ENCODE assay signal across 35 mouse cellular contexts in genomic region chr8:70613763-70614162, GRCm38 (mm10). TPM values are rescaled to one million over a fixed set of nuclear protein-coding genes. Genes with fewer than 3 reads are reported as not detected.
DNase-seq lines count a peak whose midpoint lies in the region; ATAC-seq and TF ChIP-seq lines count a peak whose summit lies in the region.
"Had no signal": no experiment of that assay in that cellular context is flagged by ENCODE, and none has a peak within 500 bp of the region (broad histone marks: within the 10 kb centered on the region; RNA-seq: fewer than 3 reads in every experiment).

No protein-coding gene starts in this region.

- H3K9me3 ChIP-seq in intestine, embryonic 16.5 days (ENCODE audit: control insufficient read depth, low read length): no peaks in the 10 kb centered on the region
- H3K9me3 ChIP-seq in intestine, postnatal 0 days (ENCODE audit: control insufficient read depth): no peaks in the 10 kb centered on the region
- H3K9me3 ChIP-seq in lung, embryonic 14.5 days (ENCODE audit: low read depth, low read length): no peaks in the 10 kb centered on the region
- H3K9me3 ChIP-seq in stomach, embryonic 16.5 days (replicated peaks; ENCODE audit: control insufficient read depth, low read length): no peaks in the 10 kb centered on the region
- H3K9me3 ChIP-seq: forebrain, embryonic 15.5 days; heart, embryonic 13.5 days; hindbrain, embryonic 10.5 days; hindbrain, embryonic 15.5 days; limb, embryonic 13.5 days; liver, embryonic 15.5 days; lung, embryonic 15.5 days; megakaryocyte, embryonic 14.5 days; midbrain, embryonic 12.5 days; neural tube, embryonic 13.5 days had no signal

- ATAC-seq in intestine, embryonic 16.5 days: no peak
- ATAC-seq in intestine, postnatal 0 days: no peak
- ATAC-seq in lung, embryonic 14.5 days (ENCODE audit: insufficient read depth): no peak
- no peak for ATAC-seq in stomach, embryonic 16.5 days (ENCODE audit: insufficient read depth, low FRiP score)
- ATAC-seq: forebrain, embryonic 15.5 days; inflammation-experienced regulatory T-cells, adult 6 months had no signal

- no peak for TF ChIP-seq POLR2A in cerebellum, adult 2 months (IDR thresholded peaks at IDR 0.05; ENCODE audit: borderline replicate concordance, insufficient read depth, low read length)

- no peaks in the 10 kb centered on the region for H3K27me3 ChIP-seq in cerebellum, adult 2 months (ENCODE audit: control insufficient read depth, insufficient read depth, low read length)
- H3K27me3 ChIP-seq in intestine, embryonic 16.5 days (replicated peaks; ENCODE audit: control insufficient read depth, insufficient read depth, low read length): no peaks in the 10 kb centered on the region
- H3K27me3 ChIP-seq in intestine, postnatal 0 days (replicated peaks; ENCODE audit: control insufficient read depth, insufficient read depth, low read length): no peaks in the 10 kb centered on the region
- H3K27me3 ChIP-seq in lung, embryonic 14.5 days (ENCODE audit: insufficient read depth, low read length): no peaks in the 10 kb centered on the region
- no peaks in the 10 kb centered on the region for H3K27me3 ChIP-seq in stomach, embryonic 16.5 days (ENCODE audit: control insufficient read depth, insufficient read depth, low read length)
- H3K27me3 ChIP-seq: CH12.LX; heart, embryonic 13.5 days; hindbrain, embryonic 15.5 days; limb, embryonic 13.5 days; lung, embryonic 15.5 days; megakaryocyte, embryonic 14.5 days; neural tube, embryonic 13.5 days had no signal

- no peaks in the 10 kb centered on the region for H3K36me3 ChIP-seq in intestine, embryonic 16.5 days (ENCODE audit: control insufficient read depth, insufficient read depth, low read length)
- no peaks in the 10 kb centered on the region for H3K36me3 ChIP-seq in intestine, postnatal 0 days (ENCODE audit: control insufficient read depth, insufficient read depth)
- no peaks in the 10 kb centered on the region for H3K36me3 ChIP-seq in lung, embryonic 14.5 days (ENCODE audit: insufficient read depth)
- H3K36me3 ChIP-seq in stomach, embryonic 16.5 days (ENCODE audit: control insufficient read depth, insufficient read depth, low read length): no peaks in the 10 kb centered on the region
- H3K36me3 ChIP-seq: forebrain, embryonic 15.5 days; G1E; heart, embryonic 13.5 days; hindbrain, embryonic 10.5 days; hindbrain, embryonic 15.5 days; limb, embryonic 13.5 days; liver, embryonic 15.5 days; lung, embryonic 15.5 days; midbrain, embryonic 12.5 days; neural tube, embryonic 13.5 days had no signal

- H3K4me2 ChIP-seq in intestine, embryonic 16.5 days (ENCODE audit: low read depth, low read length): no peak overlapping the region
- no peak overlapping the region for H3K4me2 ChIP-seq in intestine, postnatal 0 days (replicated peaks; ENCODE audit: low read depth)
- no peak overlapping the region for H3K4me2 ChIP-seq in lung, embryonic 14.5 days
- H3K4me2 ChIP-seq in stomach, embryonic 16.5 days (ENCODE audit: low read depth, low read length): no peak overlapping the region
- H3K4me2 ChIP-seq: forebrain, embryonic 15.5 days; heart, embryonic 13.5 days; hindbrain, embryonic 15.5 days; limb, embryonic 13.5 days; liver, embryonic 15.5 days; lung, embryonic 15.5 days; midbrain, embryonic 12.5 days; neural tube, embryonic 13.5 days had no signal

- peaks cover 4% of the 10 kb centered on the region for H3K4me1 ChIP-seq in cerebellum, adult 2 months (ENCODE audit: control insufficient read depth, insufficient read depth, low read length)
- H3K4me1 ChIP-seq in intestine, embryonic 16.5 days (ENCODE audit: control insufficient read depth, insufficient read depth, low read length): peaks cover 24% of the 10 kb centered on the region
- 0 out of 2 replicates have a peak, but pooled peaks cover 9% of the 10 kb centered on the region for H3K4me1 ChIP-seq in intestine, postnatal 0 days (replicated peaks; ENCODE audit: control insufficient read depth, insufficient read depth, low read length)
- peaks cover 10% of the 10 kb centered on the region; the same call in 1 of the 2 replicates for H3K4me1 ChIP-seq in lung, embryonic 14.5 days (ENCODE audit: insufficient read depth)
- H3K4me1 ChIP-seq in stomach, embryonic 16.5 days (ENCODE audit: control insufficient read depth, insufficient read depth, low read length): peaks cover 24% of the 10 kb centered on the region

- peak; percentile 18 for DNase-seq in cerebellum, adult 11-12 months
- DNase-seq in cerebellum, adult 2 months: no peak
- peak; percentile 44 for DNase-seq in lung, embryonic 14.5 days
- no peak for DNase-seq in lung, postnatal 36 days
- no peak for DNase-seq in heart, adult 8-10 months (ENCODE audit: low spot score)
- DNase-seq: adrenal gland, adult 8-10 months; cerebellum, adult 11 months; cerebellum, postnatal 25 days; gastrocnemius, postnatal 36 days; heart, postnatal 10 days; kidney, postnatal 36 days; thymus, adult 2 months had no signal

- H3K4me3 ChIP-seq in cerebellum, adult 2 months (replicated peaks; ENCODE audit: insufficient read depth, low read depth, low read length): no peak overlapping the region
- H3K4me3 ChIP-seq in intestine, embryonic 16.5 days (ENCODE audit: low read length): no peak overlapping the region
- no peak overlapping the region for H3K4me3 ChIP-seq in intestine, postnatal 0 days (ENCODE audit: low read depth, low read length)
- H3K4me3 ChIP-seq in lung, embryonic 14.5 days (ENCODE audit: low read depth, low read length): no peak overlapping the region
- H3K4me3 ChIP-seq in stomach, embryonic 16.5 days (replicated peaks; ENCODE audit: low read length): no peak overlapping the region
- H3K4me3 ChIP-seq: forebrain, embryonic 15.5 days; heart, adult 2 months; heart, embryonic 13.5 days; hindbrain, embryonic 10.5 days; hindbrain, embryonic 15.5 days; limb, embryonic 13.5 days; liver, embryonic 15.5 days; lung, embryonic 15.5 days; midbrain, embryonic 12.5 days; myocyte; neural tube, embryonic 13.5 days had no signal

- no peak for TF ChIP-seq CTCF in cerebellum, adult 2 months (IDR thresholded peaks at IDR 0.05; ENCODE audit: borderline replicate concordance, insufficient read depth, low read depth, low read length)
- TF ChIP-seq CTCF in intestine, postnatal 0 days (IDR thresholded peaks at IDR 0.05; ENCODE audit: low read depth): no peak
- no peak for TF ChIP-seq CTCF in lung, embryonic 14.5 days (IDR thresholded peaks at IDR 0.05; ENCODE audit: low read depth)

- 6% methylated on average over 1 of the region's 1 CpGs for WGBS in cerebellum, adult 2 months
- 17% methylated on average over 1 of the region's 1 CpGs for WGBS in intestine, embryonic 16.5 days
- WGBS in intestine, postnatal 0 days: 8% methylated on average over 1 of the region's 1 CpGs
- WGBS in lung, embryonic 14.5 days: 6% methylated on average over 1 of the region's 1 CpGs
- WGBS in stomach, embryonic 16.5 days: 8% methylated on average over 1 of the region's 1 CpGs

- H3K9ac ChIP-seq in intestine, embryonic 16.5 days (ENCODE audit: low read depth, low read length): 0 out of 2 replicates have a peak overlapping the region, but pooled peaks have one; percentile 11
- no peak overlapping the region for H3K9ac ChIP-seq in intestine, postnatal 0 days (ENCODE audit: low read depth, low read length)
- no peak overlapping the region for H3K9ac ChIP-seq in lung, embryonic 14.5 days
- no peak overlapping the region; the same call in 1 of the 2 replicates for H3K9ac ChIP-seq in stomach, embryonic 16.5 days (ENCODE audit: low read length)
- H3K9ac ChIP-seq: forebrain, embryonic 15.5 days; heart, embryonic 13.5 days; hindbrain, embryonic 15.5 days; limb, embryonic 13.5 days; liver, embryonic 15.5 days; lung, embryonic 15.5 days; midbrain, embryonic 12.5 days; neural tube, embryonic 13.5 days had no signal

- H3K27ac ChIP-seq in cerebellum, adult 2 months (ENCODE audit: insufficient read depth, low read length): no peak overlapping the region
- H3K27ac ChIP-seq in intestine, embryonic 16.5 days (ENCODE audit: low read length): no peak overlapping the region
- H3K27ac ChIP-seq in intestine, postnatal 0 days (ENCODE audit: low read depth, low read length): no peak overlapping the region
- no peak overlapping the region; the same call in 1 of the 2 replicates for H3K27ac ChIP-seq in lung, embryonic 14.5 days (ENCODE audit: low read depth)
- peak overlapping the region; percentile 38 for H3K27ac ChIP-seq in stomach, embryonic 16.5 days (ENCODE audit: low read length)
- H3K27ac ChIP-seq: forebrain, embryonic 15.5 days; heart, adult 2 months; heart, embryonic 13.5 days; hindbrain, embryonic 15.5 days; limb, embryonic 13.5 days; lung, embryonic 15.5 days; midbrain, embryonic 12.5 days; neural tube, embryonic 13.5 days had no signal

RNA-seq across cellular contexts. Expression of gene Lrrc25, which starts 2.2 kb away (rescaled TPM):
- 0.30 and 0.33 TPM in 2 replicates for polyA plus RNA-seq in cerebellum, adult 2 months (2012; rRNA removed)
- polyA plus RNA-seq in intestine, embryonic 16.5 days (2015; fragmentation: Nextera tagmentation; extraction: Ambion mirVana): 2.9 and 3.0 TPM in 2 replicates
- 2.1 and 2.2 TPM in 2 replicates for polyA plus RNA-seq in intestine, postnatal 0 days (2015; fragmentation: Nextera tagmentation; extraction: Ambion mirVana)
- polyA plus RNA-seq in lung, embryonic 14.5 days (2014; fragmentation: Nextera tagmentation; extraction: Ambion mirVana): 1.9 TPM in 2 replicates
- polyA plus RNA-seq in stomach, embryonic 16.5 days (2015; fragmentation: Nextera tagmentation; extraction: Ambion mirVana): 2.9 and 3.0 TPM in 2 replicates
- 1 to 10 TPM; 1.4 to 2.3 (median 1.8) TPM for total RNA-seq in heart, adult 8-10 months (2022)
- polyA plus RNA-seq: C2C12, myocyte had no signal

RNA-seq across cellular contexts. Expression of gene Ssbp4, which starts 5.1 kb away (rescaled TPM):
- 172 and 181 TPM in 2 replicates for polyA plus RNA-seq in cerebellum, adult 2 months (2012; rRNA removed)
- 63.2 and 73.9 TPM in 2 replicates for polyA plus RNA-seq in intestine, embryonic 16.5 days (2015; fragmentation: Nextera tagmentation; extraction: Ambion mirVana)
- polyA plus RNA-seq in intestine, postnatal 0 days (2015; fragmentation: Nextera tagmentation; extraction: Ambion mirVana): 63.2 and 65.3 TPM in 2 replicates
- polyA plus RNA-seq in lung, embryonic 14.5 days (2014; fragmentation: Nextera tagmentation; extraction: Ambion mirVana): 127 and 143 TPM in 2 replicates
- polyA plus RNA-seq in stomach, embryonic 16.5 days (2015; fragmentation: Nextera tagmentation; extraction: Ambion mirVana): 65.2 and 68.3 TPM in 2 replicates
- total RNA-seq in heart, adult 8-10 months (2022): 10 to 100 TPM; 29.1 to 34.1 (median 31.3) TPM

RNA-seq across cellular contexts. Expression of gene Gdf15, which starts 18.5 kb away (rescaled TPM):
- polyA plus RNA-seq in cerebellum, adult 2 months (2012; rRNA removed): 0.28 and 0.51 TPM in 2 replicates
- 3.6 and 3.7 TPM in 2 replicates for polyA plus RNA-seq in intestine, embryonic 16.5 days (2015; fragmentation: Nextera tagmentation; extraction: Ambion mirVana)
- polyA plus RNA-seq in intestine, postnatal 0 days (2015; fragmentation: Nextera tagmentation; extraction: Ambion mirVana): 1.7 and 1.9 TPM in 2 replicates
- polyA plus RNA-seq in lung, embryonic 14.5 days (2014; fragmentation: Nextera tagmentation; extraction: Ambion mirVana): 0.12 and 0.22 TPM in 2 replicates
- 0.57 and 0.60 TPM in 2 replicates for polyA plus RNA-seq in stomach, embryonic 16.5 days (2015; fragmentation: Nextera tagmentation; extraction: Ambion mirVana)
- 1 to 10 TPM in 2 of 4 experiments, under 1 TPM in 2; 0.69 to 1.9 (median 1.2) TPM for total RNA-seq in heart, adult 8-10 months (2022)
- total RNA-seq: G1E; layer of hippocampus, adult 8-10 months; left cerebral cortex, adult 8-10 months; left cerebral cortex, postnatal 36 days had no signal
- polyA plus RNA-seq: embryonic facial prominence, embryonic 11.5 days; forebrain, embryonic 15.5 days; hindbrain, embryonic 10.5 days; inflammation-experienced regulatory T-cells, adult 6 months; limb, embryonic 13.5 days; midbrain, embryonic 12.5 days; neural tube, embryonic 13.5 days had no signal

RNA-seq across cellular contexts. Expression of gene Isyna1, which starts 19.6 kb away (rescaled TPM):
- 55.3 and 61.4 TPM in 2 replicates for polyA plus RNA-seq in cerebellum, adult 2 months (2012; rRNA removed)
- 105 and 121 TPM in 2 replicates for polyA plus RNA-seq in intestine, embryonic 16.5 days (2015; fragmentation: Nextera tagmentation; extraction: Ambion mirVana)
- 19.4 and 21.0 TPM in 2 replicates for polyA plus RNA-seq in intestine, postnatal 0 days (2015; fragmentation: Nextera tagmentation; extraction: Ambion mirVana)
- polyA plus RNA-seq in lung, embryonic 14.5 days (2014; fragmentation: Nextera tagmentation; extraction: Ambion mirVana): 91.6 and 107 TPM in 2 replicates
- polyA plus RNA-seq in stomach, embryonic 16.5 days (2015; fragmentation: Nextera tagmentation; extraction: Ambion mirVana): 104 and 111 TPM in 2 replicates
- total RNA-seq in heart, adult 8-10 months (2022): 10 to 100 TPM; 15.5 to 37.5 (median 23.7) TPM

RNA-seq across cellular contexts. Expression of gene Pgpep1, which starts 46.4 kb away (rescaled TPM):
- polyA plus RNA-seq in cerebellum, adult 2 months (2012; rRNA removed): 28.3 and 32.5 TPM in 2 replicates
- 88.3 and 101 TPM in 2 replicates for polyA plus RNA-seq in intestine, embryonic 16.5 days (2015; fragmentation: Nextera tagmentation; extraction: Ambion mirVana)
- polyA plus RNA-seq in intestine, postnatal 0 days (2015; fragmentation: Nextera tagmentation; extraction: Ambion mirVana): 79.0 and 92.1 TPM in 2 replicates
- 46.6 and 48.2 TPM in 2 replicates for polyA plus RNA-seq in lung, embryonic 14.5 days (2014; fragmentation: Nextera tagmentation; extraction: Ambion mirVana)
- polyA plus RNA-seq in stomach, embryonic 16.5 days (2015; fragmentation: Nextera tagmentation; extraction: Ambion mirVana): 47.4 and 57.5 TPM in 2 replicates
- 10 to 100 TPM; 40.0 to 57.7 (median 44.4) TPM for total RNA-seq in heart, adult 8-10 months (2022)

Comparison
In these comparisons a context has a peak if more than half of its experiments do, and no peak if none do; other contexts are left out.
1. DNase-seq: peak in cerebellum, adult 11-12 months (single experiment) and lung, embryonic 14.5 days (single experiment); none in cerebellum, adult 2 months (0 of 2), lung, postnatal 36 days (single experiment) and heart, adult 8-10 months (single experiment).